Mouse (Mus musculus) left cerebral cortex, postnatal 10 days (tissue): Measurements from ENCODE around the gene Shisa9. TPM values are rescaled to one million over a fixed set of nuclear protein-coding genes. Genes with fewer than 3 reads are reported as not detected.
A peak's percentile ranks its signal among the peaks of the same experiment; 100 is the strongest.

Source experiments
- DNase-seq, 2 experiments: peaks; one replicate each; pipeline ENCODE4 v3.0.0; 2021 to 2022; ENCODE audit warnings: low spot score in 2 of 2, mixed read lengths in 1 of 2; ENCODE audit errors: extremely low spot score in 1 of 2
- intact Hi-C: fragments of 180-260 bp; cut with DNase I; formaldehyde crosslinking; loops from one replicate; pipeline ENCODE4 v1.15.1; 2025
- total RNA-seq, 2 experiments: library from RNA; stranded (reverse); gene quantifications; 2 replicates each; pipeline ENCODE4 v1.2.3; 2021

The Shisa9 gene
- total RNA-seq, 2 experiments from 2014 or later = 66.1 to 69.1 TPM

- intact Hi-C loops = no loop called here
- no peak for DNase-seq
Measured at GRCm38 (mm10) chr16:12034868-12035267, 51.0 kb downstream of the Shisa9 start.

GRCm38 (mm10) chr16:12035626-12036025 is 51.7 kb downstream of the Shisa9 start:
- intact Hi-C loops = no loop called here
- no peak for DNase-seq

- DNase-seq = peak; percentile 31 to 62
- intact Hi-C loops = no loop called here
Measured at GRCm38 (mm10) chr16:12040935-12041334, 57.0 kb downstream of the Shisa9 start.

GRCm38 (mm10) chr16:12052051-12052450 is 68.1 kb downstream of the Shisa9 start:
- intact Hi-C loops = no loop called here

GRCm38 (mm10) chr16:12072573-12072972 is 88.7 kb downstream of the Shisa9 start:
- intact Hi-C loops = no loop called here
- DNase-seq = peak in 1 of 2 experiments; percentile 29

More at GRCm38 (mm10) chr16:12052051-12052450, 68.1 kb downstream of the Shisa9 start:
- no peak for DNase-seq

GRCm38 (mm10) chr16:12076270-12076669 is 92.4 kb downstream of the Shisa9 start:
- intact Hi-C loops = no loop called here
- peak; percentile 23 to 45 for DNase-seq

- intact Hi-C loops = no loop called here
- DNase-seq = no peak
Measured at GRCm38 (mm10) chr16:12076700-12077099, 92.8 kb downstream of the Shisa9 start.

- intact Hi-C loops = no loop called here
- DNase-seq = no peak
Measured at GRCm38 (mm10) chr16:12083082-12083481, 99.2 kb downstream of the Shisa9 start.

- intact Hi-C loops = no loop called here
- DNase-seq = no peak
Measured at GRCm38 (mm10) chr16:12090604-12091235, 106.8 kb downstream of the Shisa9 start.

- DNase-seq = no peak
- intact Hi-C loops = no loop called here
Measured at GRCm38 (mm10) chr16:12093253-12093652, 109.3 kb downstream of the Shisa9 start.

GRCm38 (mm10) chr16:12094784-12095315 is 110.9 kb downstream of the Shisa9 start:
- intact Hi-C loops = no loop called here
- peak in 1 of 2 experiments; percentile 46 for DNase-seq

GRCm38 (mm10) chr16:12095365-12095764 is 111.5 kb downstream of the Shisa9 start:
- intact Hi-C loops = no loop called here
- DNase-seq = no peak

GRCm38 (mm10) chr16:12108436-12108835 is 124.5 kb downstream of the Shisa9 start:
- no peak for DNase-seq

GRCm38 (mm10) chr16:12110851-12111437 is 127.0 kb downstream of the Shisa9 start:
- no peak for DNase-seq
- intact Hi-C loops = loop anchor here (5.0 kb wide), 1 partner anchor 124 kb away; no protein-coding TSS in a partner anchor

More at GRCm38 (mm10) chr16:12108436-12108835, 124.5 kb downstream of the Shisa9 start:
- intact Hi-C loops = no loop called here

GRCm38 (mm10) chr16:12114396-12114795 is 130.5 kb downstream of the Shisa9 start:
- DNase-seq = no peak
- intact Hi-C loops = loop anchor here (5.0 kb wide), 1 partner anchor 127 kb away; no protein-coding TSS in a partner anchor

- peak; percentile 40 to 70 for DNase-seq
- intact Hi-C loops = loop anchor here (5.0 kb wide), 1 partner anchor 87 kb away; no protein-coding TSS in a partner anchor
Measured at GRCm38 (mm10) chr16:12115040-12115856, 131.3 kb downstream of the Shisa9 start.

- DNase-seq = no peak
- intact Hi-C loops = loop anchor here (5.0 kb wide), 1 partner anchor 85 kb away; no protein-coding TSS in a partner anchor
Measured at GRCm38 (mm10) chr16:12116926-12117325, 133.0 kb downstream of the Shisa9 start.

GRCm38 (mm10) chr16:12119463-12119862 is 135.6 kb downstream of the Shisa9 start:
- intact Hi-C loops = loop anchor here (5.0 kb wide), 1 partner anchor 83 kb away; no protein-coding TSS in a partner anchor
- DNase-seq = no peak

GRCm38 (mm10) chr16:12129782-12130181 is 145.9 kb downstream of the Shisa9 start:
- no peak for DNase-seq
- intact Hi-C loops = no loop called here
